Mouse (Mus musculus) embryonic fibroblast, embryonic 13.5 days (primary cell): Measurements from ENCODE around the gene Galk2.

Experiments
- CTCF ChIP-seq: IDR thresholded peaks from 2 replicates; pipeline ENCODE4 v1.5.1; 2011; ENCODE audit warnings: mild to moderate bottlenecking, control low read depth, low read length, moderate library complexity, borderline replicate concordance; ENCODE audit not compliant: insufficient read depth
- POLR2A ChIP-seq: IDR thresholded peaks from 2 replicates; pipeline ENCODE4 v1.6.1; 2011; ENCODE audit warnings: low read depth, mild to moderate bottlenecking, control low read depth, low read length, moderate library complexity

DNA sequence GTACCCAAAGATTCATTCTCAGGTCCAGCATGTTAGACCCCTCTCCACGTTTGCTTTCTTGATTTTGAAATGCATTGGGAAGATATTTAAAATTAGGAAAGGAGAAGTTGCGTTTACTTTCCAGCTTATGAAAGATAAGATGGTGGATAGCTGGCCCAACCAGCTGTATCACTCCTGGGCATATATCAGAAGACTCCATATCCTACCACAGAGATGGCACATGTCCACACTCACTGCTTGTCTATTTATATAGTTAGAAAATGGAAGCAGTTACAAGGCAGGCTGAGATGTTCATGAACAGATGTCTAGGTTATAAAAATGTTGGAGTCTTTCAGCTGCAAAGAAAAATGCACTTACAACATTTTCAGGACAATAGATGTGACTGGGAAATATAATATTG, 47.6 kb upstream of the Galk2 start:
- TF ChIP-seq CTCF = no peak
- no peak for TF ChIP-seq POLR2A
